Mouse (Mus musculus): ENCODE results near the gene Ccdc61. TPM values are rescaled to one million over a fixed set of nuclear protein-coding genes. Genes with fewer than 3 reads are reported as not detected.

Gene Ccdc61
- polyA plus RNA-seq, 1 experiment from 2014 or later, result 23.7 TPM

DNA sequence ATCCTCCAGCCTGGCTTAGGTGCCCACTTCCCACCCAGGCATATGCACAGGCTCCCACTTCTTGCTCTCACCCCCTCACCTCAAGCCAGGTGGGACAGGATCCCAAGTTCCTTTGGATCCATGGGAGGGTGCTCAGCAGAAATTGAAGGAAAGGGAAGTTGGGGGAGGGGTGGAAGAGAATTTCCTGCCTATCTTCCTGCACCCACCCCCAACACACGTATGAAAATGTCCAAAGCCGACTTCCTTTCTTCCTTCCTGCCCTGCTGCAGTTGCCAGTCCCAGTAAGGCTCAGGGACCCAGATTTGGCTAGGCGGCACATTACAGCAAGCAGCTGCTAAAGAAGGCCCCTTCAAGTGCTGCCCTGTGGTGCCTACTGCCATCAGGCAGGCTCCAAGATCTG, 17.5 kb upstream of the Ccdc61 start:
- in situ Hi-C loops (cut with MboI; ENCODE audit: low pct_unique_long_range_greater_than_20kb), result no loop called here
- ChIA-PET POLR2A (no interaction called here), CTCF (no interaction called here)
- ATAC-seq (no peak), DNase-seq (ENCODE audit: low read depth, low spot score) (no peak)
- H3K27me3 ChIP-seq, result peaks cover 38% of the 10 kb centered on the region
- TF ChIP-seq CTCF (IDR thresholded peaks at IDR 0.05), result no peak

DNA sequence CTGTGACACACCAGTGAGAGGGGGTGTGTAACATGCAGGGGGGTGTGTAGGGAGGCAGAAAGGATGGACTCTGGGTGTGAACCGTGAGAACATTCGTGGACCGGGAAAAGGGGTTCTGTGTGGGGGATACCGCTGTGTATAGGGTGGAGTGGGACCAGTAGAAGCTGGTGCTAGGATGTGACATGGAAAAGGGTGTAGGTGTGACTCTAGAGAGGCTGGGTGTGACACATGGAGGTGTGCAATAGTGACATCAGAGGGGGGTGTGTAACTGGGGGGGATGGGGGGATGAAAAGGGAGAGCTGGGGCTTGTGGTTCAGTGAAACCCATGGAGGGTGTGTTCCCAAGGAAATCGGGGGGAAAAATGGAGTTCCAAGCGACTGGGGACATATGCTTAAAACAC, 16.7 kb upstream of the Ccdc61 start:
- in situ Hi-C loops (cut with MboI; ENCODE audit: low pct_unique_long_range_greater_than_20kb), result no loop called here
- ATAC-seq, result no peak
- DNase-seq (ENCODE audit: low read depth, low spot score), result no peak
- H3K27me3 ChIP-seq, result peaks cover 37% of the 10 kb centered on the region
- TF ChIP-seq CTCF (IDR thresholded peaks at IDR 0.05), result no peak
- ChIA-PET CTCF (no interaction called here), POLR2A (no interaction called here)

DNA sequence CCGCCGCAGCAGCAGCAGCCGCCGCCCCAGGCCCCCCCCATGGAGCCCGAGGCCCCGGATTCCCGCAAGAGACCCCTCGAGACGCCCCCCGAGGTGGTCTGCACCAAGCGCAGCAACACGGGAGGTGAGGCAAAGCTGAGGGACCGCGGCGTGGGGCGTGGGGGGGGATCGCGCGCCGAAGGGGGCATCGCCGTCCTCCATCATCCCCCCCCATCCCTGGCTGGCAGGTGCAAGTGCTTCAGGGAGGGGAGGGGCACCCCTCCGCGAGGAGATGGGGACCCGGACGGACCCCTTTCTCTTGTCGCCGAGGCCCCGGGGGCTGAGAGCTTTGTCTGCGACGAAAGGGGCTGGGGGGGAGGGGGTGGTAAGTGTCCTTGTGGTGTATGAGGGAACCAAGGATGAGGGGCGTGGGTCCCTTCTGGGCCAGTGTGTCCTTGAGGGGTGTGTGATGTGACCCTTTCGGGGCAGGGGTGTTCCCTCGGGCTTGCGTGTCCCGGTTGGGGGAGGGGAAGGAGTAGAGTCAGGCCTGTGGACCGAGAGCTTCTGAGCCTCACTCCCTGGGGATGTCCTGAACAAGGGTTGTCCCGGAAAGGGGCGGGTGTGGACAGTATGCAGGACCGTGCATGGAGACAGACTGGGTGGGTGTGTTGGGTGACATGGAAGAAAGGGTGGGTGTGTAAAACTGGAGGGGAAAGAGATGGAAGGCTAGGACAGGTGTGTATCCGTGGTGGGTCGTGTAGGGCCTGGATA, 16.0 kb upstream of the Ccdc61 start:
- no peak for ATAC-seq
- CTCF ChIA-PET, result no interaction called here
- in situ Hi-C loops (cut with MboI; ENCODE audit: low pct_unique_long_range_greater_than_20kb), result no loop called here

DNA sequence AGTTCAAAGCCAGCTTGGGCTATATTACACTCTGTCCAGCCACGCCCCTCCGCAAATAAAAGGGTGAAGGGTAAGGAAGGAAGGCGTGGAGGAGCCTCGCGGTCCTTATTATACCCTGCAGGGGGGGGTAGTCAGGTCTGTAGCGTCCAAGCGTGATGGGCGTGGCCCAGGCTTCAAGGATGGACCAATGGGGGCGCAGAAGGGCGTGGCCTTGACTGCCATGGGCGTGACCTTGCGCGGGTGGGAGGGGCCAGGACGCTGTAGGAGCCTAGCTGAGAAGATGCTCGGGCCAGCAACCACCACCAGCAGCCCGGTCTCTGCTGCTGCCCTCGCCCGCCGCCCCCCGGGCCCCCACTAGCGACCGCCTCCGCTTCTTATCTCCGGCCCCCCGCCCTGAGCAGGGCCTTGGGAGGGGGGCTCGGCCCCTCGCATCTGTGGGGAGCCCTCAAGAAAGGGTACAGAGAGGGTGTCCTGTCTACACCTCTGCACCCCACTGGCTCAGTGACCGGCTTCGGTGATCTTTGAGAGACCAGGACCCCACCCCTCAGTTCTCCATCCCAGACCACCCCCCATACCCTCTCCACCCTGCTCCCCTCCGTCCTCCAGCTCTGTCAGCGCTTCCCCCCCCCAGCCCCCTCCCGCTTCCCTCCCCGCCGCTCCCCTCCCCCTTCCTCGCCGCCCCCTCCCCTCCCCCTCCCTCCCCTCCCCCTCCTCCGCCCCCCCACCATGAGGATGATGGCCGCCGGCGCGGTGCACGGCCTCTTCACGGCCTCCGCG, 15.1 kb upstream of the Ccdc61 start, which contains the start of gene Nova2:
Gene Nova2 (plus strand): TSS at position 727 of the 777 bp plus-strand sequence.
- ChIA-PET CTCF (no interaction called here), POLR2A (no interaction called here)
- peaks cover 39% of the 10 kb centered on the region for H3K27me3 ChIP-seq
- DNase-seq (ENCODE audit: low read depth, low spot score) (no peak), ATAC-seq (peak; percentile 72)
- TF ChIP-seq CTCF (IDR thresholded peaks at IDR 0.05), result no peak
- in situ Hi-C loops (cut with MboI; ENCODE audit: low pct_unique_long_range_greater_than_20kb), result no loop called here

More for the DNA sequence above, 16.0 kb upstream of the Ccdc61 start:
- no peak for TF ChIP-seq CTCF (IDR thresholded peaks at IDR 0.05)
- POLR2A ChIA-PET, result no interaction called here
- no peak for DNase-seq (ENCODE audit: low read depth, low spot score)
- peaks cover 37% of the 10 kb centered on the region for H3K27me3 ChIP-seq

DNA sequence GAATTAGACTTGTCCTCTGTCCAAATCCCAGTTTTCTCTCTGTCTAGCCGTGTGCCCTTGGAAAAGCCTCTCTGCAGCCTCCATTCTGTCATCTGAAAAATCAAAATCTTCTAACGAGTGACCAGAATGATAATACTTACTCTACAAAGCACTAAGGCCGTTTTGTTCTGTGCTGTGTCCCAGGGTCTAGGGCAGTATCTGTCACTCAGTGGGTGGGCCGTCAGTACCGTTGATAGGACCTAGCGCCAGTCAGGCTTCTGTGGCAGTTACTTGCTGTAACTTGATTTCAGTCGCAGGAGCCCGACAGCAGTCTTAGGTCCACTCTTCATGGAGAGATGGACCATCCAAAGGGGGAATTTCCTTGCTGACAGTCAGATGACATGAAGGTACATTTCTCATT, 14.1 kb upstream of the Ccdc61 start:
- TF ChIP-seq CTCF (IDR thresholded peaks at IDR 0.05), result no peak
- no peak for DNase-seq (ENCODE audit: low read depth, low spot score)
- in situ Hi-C loops (cut with MboI; ENCODE audit: low pct_unique_long_range_greater_than_20kb), result no loop called here
- CTCF ChIA-PET, result no interaction called here
- H3K27me3 ChIP-seq, result peaks cover 39% of the 10 kb centered on the region
- no peak for ATAC-seq
- POLR2A ChIA-PET, result no interaction called here

DNA sequence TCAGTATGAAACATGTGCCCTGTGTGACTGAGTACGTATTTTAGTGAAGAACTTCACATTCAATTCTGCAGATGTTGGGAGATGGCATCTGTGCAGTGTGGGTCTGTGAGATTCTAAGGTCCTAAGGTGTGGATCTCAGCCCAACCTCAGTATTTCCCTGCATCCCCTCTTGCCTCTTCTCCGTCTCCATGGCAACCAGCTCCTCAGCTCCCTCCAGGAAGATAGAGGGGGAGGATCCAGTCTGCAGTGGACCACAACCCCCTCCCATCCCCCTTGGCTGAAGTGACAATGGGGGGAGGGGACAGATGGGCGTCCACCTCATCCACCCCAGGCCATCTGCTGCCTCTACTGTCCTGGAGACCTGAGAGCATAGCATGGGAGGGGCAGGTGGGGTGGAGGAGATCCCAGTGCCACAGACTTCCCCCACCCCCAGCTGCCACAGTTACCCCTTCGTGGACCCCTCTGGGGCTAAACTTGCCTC, 13.5 kb upstream of the Ccdc61 start:
- peaks cover 39% of the 10 kb centered on the region for H3K27me3 ChIP-seq
- CTCF ChIA-PET, result no interaction called here

DNA sequence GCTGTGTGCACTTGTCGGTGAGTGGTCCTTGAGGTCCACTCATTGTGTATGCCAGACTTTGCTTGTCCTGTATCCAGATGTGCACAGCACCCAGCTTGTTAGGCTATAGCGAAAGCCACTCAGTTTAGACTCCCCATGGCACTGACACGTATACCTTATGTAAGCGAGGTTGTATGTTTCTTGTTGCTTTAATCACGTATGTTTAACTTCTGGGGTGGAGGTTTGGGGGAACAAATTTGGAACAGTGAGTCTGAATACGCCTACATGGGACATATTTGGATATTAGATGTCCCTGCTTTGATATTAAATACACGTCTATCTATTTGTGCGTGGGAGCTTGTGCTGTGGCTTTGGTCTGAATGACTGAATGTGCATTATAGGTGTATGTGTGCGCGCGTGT, 13.1 kb upstream of the Ccdc61 start:
- H3K27me3 ChIP-seq, result peaks cover 39% of the 10 kb centered on the region
- DNase-seq (ENCODE audit: low read depth, low spot score), result no peak
- in situ Hi-C loops (cut with MboI; ENCODE audit: low pct_unique_long_range_greater_than_20kb), result no loop called here
- POLR2A ChIA-PET, result no interaction called here
- TF ChIP-seq CTCF (IDR thresholded peaks at IDR 0.05), result no peak
- no peak for ATAC-seq
- CTCF ChIA-PET, result no interaction called here

More for the DNA sequence above, 13.5 kb upstream of the Ccdc61 start:
- POLR2A ChIA-PET, result no interaction called here
- in situ Hi-C loops (cut with MboI; ENCODE audit: low pct_unique_long_range_greater_than_20kb), result no loop called here
- DNase-seq (ENCODE audit: low read depth, low spot score), result no peak
- TF ChIP-seq CTCF (IDR thresholded peaks at IDR 0.05), result no peak
- ATAC-seq, result no peak

DNA sequence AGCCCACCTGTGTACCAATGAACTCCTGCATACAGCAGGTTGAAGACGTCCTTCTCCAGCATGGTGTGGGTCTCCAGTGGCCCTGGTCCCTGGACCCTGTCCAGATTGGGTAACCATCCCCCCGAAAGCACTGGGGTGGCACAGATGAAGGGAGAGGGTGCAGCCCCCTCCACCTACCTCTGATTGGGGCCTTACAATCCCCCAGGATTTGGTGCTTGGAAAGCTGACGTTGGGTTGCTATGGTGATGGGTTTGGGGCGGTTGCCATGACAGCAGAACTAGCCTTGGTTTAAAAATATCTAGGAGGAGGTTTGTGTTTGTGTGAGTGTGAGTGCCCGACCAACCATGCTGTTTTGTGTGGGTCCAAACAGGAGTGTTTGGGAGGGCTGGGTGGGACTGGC, 12.6 kb upstream of the Ccdc61 start:
- ChIA-PET POLR2A (no interaction called here), CTCF (no interaction called here)
- ATAC-seq (no peak), DNase-seq (ENCODE audit: low read depth, low spot score) (no peak)
- TF ChIP-seq CTCF (IDR thresholded peaks at IDR 0.05), result no peak
- H3K27me3 ChIP-seq, result peaks cover 37% of the 10 kb centered on the region
- in situ Hi-C loops (cut with MboI; ENCODE audit: low pct_unique_long_range_greater_than_20kb), result no loop called here

DNA sequence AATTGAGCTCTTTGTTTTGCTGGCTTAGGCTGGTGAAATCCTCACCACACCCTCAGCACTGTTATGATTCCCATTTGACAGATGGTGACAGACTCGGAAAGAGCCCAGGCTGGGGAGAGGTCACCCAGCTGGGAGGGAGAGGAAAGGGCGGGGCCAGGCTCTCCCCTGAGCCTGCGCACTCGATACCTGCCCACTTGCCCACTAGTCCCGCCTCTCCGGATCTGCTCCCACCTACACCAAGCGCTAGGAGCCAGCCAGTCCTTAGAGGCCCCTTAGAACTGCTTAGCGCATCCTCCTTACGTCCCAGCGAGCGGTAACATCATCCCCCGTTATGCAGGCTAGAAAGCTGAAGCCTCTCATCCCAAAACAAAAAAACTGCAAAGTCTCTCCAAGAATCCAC, 10.9 kb upstream of the Ccdc61 start:
- in situ Hi-C loops (cut with MboI; ENCODE audit: low pct_unique_long_range_greater_than_20kb), result no loop called here
- H3K27me3 ChIP-seq, result peaks cover 23% of the 10 kb centered on the region
- no peak for TF ChIP-seq CTCF (IDR thresholded peaks at IDR 0.05)
- CTCF ChIA-PET, result no interaction called here
- DNase-seq (ENCODE audit: low read depth, low spot score) (no peak), ATAC-seq (no peak)
- POLR2A ChIA-PET, result no interaction called here

DNA sequence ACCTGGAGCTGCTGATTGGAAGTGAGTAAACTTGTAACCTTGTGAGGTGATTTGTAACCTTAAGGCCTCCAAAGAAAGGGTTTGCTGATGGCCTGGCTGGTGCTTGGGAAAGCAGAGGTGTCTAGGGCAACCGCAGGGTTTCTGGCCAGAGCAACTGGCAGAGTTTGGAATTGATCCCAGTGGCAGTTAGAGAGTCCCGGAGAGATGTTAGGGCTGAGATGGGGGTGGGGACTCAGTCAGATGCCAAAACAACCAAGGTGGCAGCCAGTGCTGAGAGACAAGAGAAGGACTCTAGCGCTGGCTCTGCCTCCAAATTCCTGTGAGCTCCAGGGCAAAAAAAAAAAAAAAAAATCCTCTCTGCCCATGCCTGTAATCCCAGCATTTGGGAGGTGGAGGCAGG, 7.7 kb upstream of the Ccdc61 start:
- POLR2A ChIA-PET, result no interaction called here
- no peak for TF ChIP-seq CTCF (IDR thresholded peaks at IDR 0.05)
- H3K27me3 ChIP-seq, result peaks cover 2% of the 10 kb centered on the region
- in situ Hi-C loops (cut with MboI; ENCODE audit: low pct_unique_long_range_greater_than_20kb), result no loop called here
- no peak for ATAC-seq
- CTCF ChIA-PET, result no interaction called here
- no peak for DNase-seq (ENCODE audit: low read depth, low spot score)

DNA sequence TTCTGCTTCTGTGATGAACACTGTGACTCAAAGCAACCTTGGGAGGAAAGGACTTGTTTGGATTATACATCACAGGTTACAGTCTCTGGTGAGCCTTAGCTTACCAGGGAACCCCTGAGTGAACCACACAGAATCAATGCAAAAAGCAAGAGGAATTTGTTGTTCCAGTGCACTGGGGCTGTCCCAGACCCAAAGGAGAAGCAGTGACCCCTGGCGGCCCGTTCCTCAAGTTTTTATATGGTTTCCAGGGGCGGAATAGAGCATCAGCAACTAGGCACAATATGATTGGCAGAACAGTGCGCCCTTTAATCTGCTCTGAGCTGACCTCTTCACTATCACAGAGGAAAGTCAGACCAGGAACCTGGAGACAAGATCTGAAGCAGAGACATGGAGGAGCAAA, 6.0 kb upstream of the Ccdc61 start:
- in situ Hi-C loops (cut with MboI; ENCODE audit: low pct_unique_long_range_greater_than_20kb), result no loop called here

More for the DNA sequence above, 6.0 kb upstream of the Ccdc61 start:
- CTCF ChIA-PET, result no interaction called here
- POLR2A ChIA-PET, result no interaction called here
- TF ChIP-seq CTCF (IDR thresholded peaks at IDR 0.05), result no peak
- ATAC-seq (no peak), DNase-seq (ENCODE audit: low read depth, low spot score) (no peak)
- H3K27me3 ChIP-seq, result peaks cover 2% of the 10 kb centered on the region

All from Patski (cell line).